Mouse (Mus musculus) macrophage (primary cell): ENCODE measurements around the gene Cpa4. TPM values are rescaled to one million over a fixed set of nuclear protein-coding genes. Genes with fewer than 3 reads are reported as not detected.

Source experiments
- H3K27ac ChIP-seq: fragments of 350-480 bp; formaldehyde crosslinking; 2 replicates; pipeline ENCODE4 v1.9.0; 2021
- H3K36me3 ChIP-seq: fragments of 350-480 bp; formaldehyde crosslinking; 2 replicates; pipeline ENCODE4 v1.9.0; 2021; ENCODE audit errors: inconsistent target
- H3K4me3 ChIP-seq: fragments of 350-480 bp; formaldehyde crosslinking; 2 replicates; pipeline ENCODE4 v1.9.0; 2021; ENCODE audit errors: inconsistent target
- H3K79me2 ChIP-seq: fragments of 350-480 bp; formaldehyde crosslinking; 2 replicates; pipeline ENCODE4 v1.9.0; 2021; ENCODE audit errors: inconsistent target
- WGBS: methylation state at CpG from one replicate; pipeline ENCODE4 v1.1.7; 2026; ENCODE audit warnings: inconsistent platforms; ENCODE audit not compliant: missing documents; 5-methylcytosine and 5-hydroxymethylcytosine counted together
- polyA plus RNA-seq: library from polyadenylated mRNA; stranded (reverse); fragments of 250-400 nt; gene quantifications from 3 replicates; pipeline ENCODE4 v1.2.4, GENCODE M21; 2018; ENCODE audit warnings: inconsistent platforms

Gene Cpa4
- polyA plus RNA-seq, 1 experiment from 2014 or later, result not detected

- 26% methylated on average over 17 of the region's 17 CpGs for WGBS
- H3K79me2 ChIP-seq, result no peaks in the 10 kb centered on the region
- H3K4me3 ChIP-seq, result peak overlapping the region; percentile 19
Measured at GRCm38 (mm10) chr6:30546571-30547273, 21.4 kb upstream of the Cpa4 start.

GRCm38 (mm10) chr6:30547274-30547645 is 20.9 kb upstream of the Cpa4 start:
- 0% methylated on average over 1 of the region's 17 CpGs for WGBS
- H3K4me3 ChIP-seq, result peak overlapping the region; percentile 19
- no peak overlapping the region for H3K27ac ChIP-seq

More at GRCm38 (mm10) chr6:30546571-30547273, 21.4 kb upstream of the Cpa4 start:
- Histone ChIP-seq H3K36me3 (no peaks in the 10 kb centered on the region), H3K27ac (no peak overlapping the region)

DNA sequence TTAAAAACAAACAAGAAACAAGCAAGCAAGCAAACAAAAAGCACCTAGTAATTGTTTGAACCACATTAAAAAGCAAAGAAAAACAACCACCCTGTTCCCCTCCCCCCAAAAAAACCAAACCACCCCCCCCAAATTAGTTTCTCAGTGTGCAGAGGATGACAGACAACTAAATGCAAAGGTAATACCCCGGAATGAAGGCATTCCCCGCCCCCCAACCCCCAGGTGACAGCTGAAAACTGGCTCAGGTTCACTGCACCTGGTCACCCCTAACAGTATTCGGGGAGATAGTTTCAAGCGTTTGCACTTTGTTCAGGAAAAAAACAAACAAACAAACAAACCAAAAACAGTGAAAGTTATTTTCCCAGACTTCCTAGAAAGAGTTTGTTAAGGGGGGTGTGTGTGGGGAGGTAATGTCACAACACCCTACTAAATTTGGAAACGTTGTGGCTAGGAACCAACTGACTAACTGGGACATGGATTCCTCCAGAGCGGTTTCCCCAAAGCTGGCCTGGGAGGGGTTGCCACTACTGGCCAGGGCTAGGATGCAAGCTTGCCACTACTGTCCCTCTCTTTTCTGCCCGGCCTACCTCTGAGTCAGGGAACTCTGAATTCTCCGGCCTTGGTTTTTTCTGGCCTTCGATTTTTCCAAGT is 20.4 kb upstream of the Cpa4 start:
- WGBS, result 36% methylated on average over 9 of the region's 9 CpGs
- H3K79me2 ChIP-seq, result no peaks in the 10 kb centered on the region
- H3K4me3 ChIP-seq, result no peak overlapping the region
- no peaks in the 10 kb centered on the region for H3K36me3 ChIP-seq
- H3K27ac ChIP-seq, result no peak overlapping the region

More at GRCm38 (mm10) chr6:30547274-30547645, 20.9 kb upstream of the Cpa4 start:
- Histone ChIP-seq H3K36me3 (no peaks in the 10 kb centered on the region), H3K79me2 (no peaks in the 10 kb centered on the region)

GRCm38 (mm10) chr6:30549231-30549761 is 18.9 kb upstream of the Cpa4 start:
- Histone ChIP-seq H3K27ac (no peak overlapping the region), H3K4me3 (no peak overlapping the region), H3K79me2 (no peaks in the 10 kb centered on the region), H3K36me3 (no peaks in the 10 kb centered on the region)
- 62% methylated on average over 15 of the region's 15 CpGs for WGBS

DNA sequence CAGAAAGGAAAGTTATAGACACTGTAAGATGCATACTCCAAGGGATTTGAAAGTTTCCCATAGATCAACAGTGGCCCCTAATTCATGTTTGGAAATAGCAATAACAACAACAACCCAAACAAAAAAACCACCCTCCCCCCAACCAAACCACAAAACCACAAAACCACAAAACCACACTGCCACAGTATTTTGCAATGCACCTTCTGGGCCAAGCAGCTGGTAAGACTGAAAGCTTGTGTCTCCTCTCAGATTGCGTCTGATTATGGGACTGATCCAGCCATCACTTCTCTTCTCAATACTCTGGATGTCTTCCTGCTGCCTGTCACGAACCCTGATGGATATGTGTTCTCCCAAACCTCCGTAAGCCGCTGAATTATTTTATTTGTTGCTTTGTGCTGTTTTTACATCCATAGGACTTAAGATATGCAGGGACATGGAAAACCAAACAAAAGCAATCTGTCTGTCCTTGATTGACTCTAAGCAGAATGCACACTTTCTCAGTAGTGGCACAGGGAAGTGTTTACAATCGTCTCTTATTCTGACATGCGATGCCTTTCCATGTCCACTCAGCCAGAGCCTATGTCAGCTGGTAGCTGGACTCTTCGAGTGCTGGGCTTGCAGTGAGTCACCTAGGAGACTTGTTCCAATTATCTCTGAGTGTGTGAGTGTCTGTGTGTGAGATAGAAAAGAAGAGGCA is 17.5 kb upstream of the Cpa4 start:
- Histone ChIP-seq H3K27ac (no peak overlapping the region), H3K4me3 (no peak overlapping the region), H3K79me2 (no peaks in the 10 kb centered on the region), H3K36me3 (no peaks in the 10 kb centered on the region)
- whole genome bisulfite sequencing, result 54% methylated on average over 7 of the region's 7 CpGs

DNA sequence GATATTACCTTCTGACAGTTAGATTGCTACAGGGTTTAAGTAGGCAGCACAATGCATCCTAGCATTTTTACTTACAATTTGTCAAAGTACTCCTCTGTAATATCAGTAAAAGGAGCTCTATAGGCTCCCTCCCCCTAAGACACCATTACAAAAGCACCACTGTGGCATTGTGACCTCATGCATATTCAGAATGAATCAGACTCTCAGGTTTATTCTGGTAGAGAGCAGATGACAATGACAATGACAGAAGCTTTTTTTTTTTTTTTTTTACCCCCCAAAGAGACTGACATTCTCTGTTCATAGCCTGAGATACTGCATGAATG is 17.0 kb upstream of the Cpa4 start:
- H3K27ac ChIP-seq, result no peak overlapping the region
- no peak overlapping the region for H3K4me3 ChIP-seq
- no peaks in the 10 kb centered on the region for H3K36me3 ChIP-seq
- H3K79me2 ChIP-seq, result no peaks in the 10 kb centered on the region

- WGBS, result 40% methylated on average over 22 of the region's 23 CpGs
- no peak overlapping the region for H3K4me3 ChIP-seq
- H3K36me3 ChIP-seq, result no peaks in the 10 kb centered on the region
Measured at GRCm38 (mm10) chr6:30551644-30552580, 16.3 kb upstream of the Cpa4 start.

GRCm38 (mm10) chr6:30552628-30553027 is 15.5 kb upstream of the Cpa4 start:
- no peaks in the 10 kb centered on the region for H3K79me2 ChIP-seq
- WGBS, result 21% methylated on average over 6 of the region's 6 CpGs
- H3K36me3 ChIP-seq, result no peaks in the 10 kb centered on the region
- H3K4me3 ChIP-seq, result no peak overlapping the region
- no peak overlapping the region for H3K27ac ChIP-seq

More at GRCm38 (mm10) chr6:30551644-30552580, 16.3 kb upstream of the Cpa4 start:
- Histone ChIP-seq H3K79me2 (no peaks in the 10 kb centered on the region), H3K27ac (no peak overlapping the region)

- Histone ChIP-seq H3K79me2 (no peaks in the 10 kb centered on the region), H3K36me3 (no peaks in the 10 kb centered on the region), H3K4me3 (no peak overlapping the region), H3K27ac (no peak overlapping the region)
- WGBS, result 93% methylated on average over 7 of the region's 7 CpGs
Measured at GRCm38 (mm10) chr6:30553381-30554010, 14.7 kb upstream of the Cpa4 start.

GRCm38 (mm10) chr6:30554092-30554491 is 14.1 kb upstream of the Cpa4 start:
- Histone ChIP-seq H3K27ac (no peak overlapping the region), H3K79me2 (no peaks in the 10 kb centered on the region), H3K4me3 (no peak overlapping the region), H3K36me3 (no peaks in the 10 kb centered on the region)
- 84% methylated on average over 5 of the region's 5 CpGs for WGBS

GRCm38 (mm10) chr6:30554621-30555170 is 13.5 kb upstream of the Cpa4 start:
- no peak overlapping the region for H3K4me3 ChIP-seq
- H3K36me3 ChIP-seq, result no peaks in the 10 kb centered on the region
- H3K79me2 ChIP-seq, result no peaks in the 10 kb centered on the region
- 98% methylated on average over 5 of the region's 5 CpGs for WGBS
- H3K27ac ChIP-seq, result no peak overlapping the region

DNA sequence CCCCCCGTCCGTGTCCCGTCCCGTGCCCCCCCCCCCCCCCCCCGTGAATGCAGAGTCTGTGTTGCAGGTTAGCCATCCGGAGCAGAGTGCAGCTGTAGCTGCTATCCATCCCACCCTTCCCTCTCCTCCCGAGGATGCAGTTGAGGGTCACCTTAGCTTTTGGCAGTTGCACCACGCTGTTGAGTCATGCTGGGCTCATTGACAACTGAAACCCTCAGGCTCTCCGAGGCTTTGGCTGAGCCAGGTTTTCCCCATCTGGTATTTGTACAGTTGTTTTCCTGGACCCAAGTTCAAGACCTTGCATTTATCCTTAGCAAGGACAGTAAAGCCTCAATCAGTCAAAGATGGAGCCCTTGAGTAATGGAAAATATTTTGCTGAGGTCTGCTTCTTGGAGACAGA is 12.1 kb upstream of the Cpa4 start:
- Histone ChIP-seq H3K79me2 (no peaks in the 10 kb centered on the region), H3K4me3 (no peak overlapping the region), H3K36me3 (no peaks in the 10 kb centered on the region), H3K27ac (no peak overlapping the region)
- WGBS, result 23% methylated on average over 8 of the region's 9 CpGs

- Histone ChIP-seq H3K4me3 (no peak overlapping the region), H3K79me2 (no peaks in the 10 kb centered on the region), H3K36me3 (no peaks in the 10 kb centered on the region), H3K27ac (no peak overlapping the region)
- 94% methylated on average over 1 of the region's 1 CpGs for WGBS
Measured at GRCm38 (mm10) chr6:30559726-30560125, 8.4 kb upstream of the Cpa4 start.

DNA sequence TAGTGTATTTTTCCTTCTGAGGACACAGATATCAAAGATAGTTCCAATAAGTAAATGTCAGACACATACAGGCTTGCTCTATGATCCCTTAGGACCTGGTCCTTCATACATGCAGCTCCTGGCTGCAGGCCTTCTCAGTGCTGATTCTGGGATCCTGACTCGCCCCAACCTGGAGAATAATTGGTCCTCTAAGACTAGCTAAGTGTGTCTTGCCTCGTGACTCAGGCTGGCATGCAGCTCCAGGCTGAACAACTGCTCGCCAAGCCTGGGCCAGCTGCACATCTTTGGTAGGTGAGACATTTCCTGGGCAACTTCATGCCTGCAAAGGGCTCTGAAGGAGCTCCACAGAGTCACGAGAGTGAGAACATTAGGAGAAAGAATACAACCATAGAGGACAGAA is 6.0 kb upstream of the Cpa4 start:
- H3K36me3 ChIP-seq, result no peaks in the 10 kb centered on the region
- WGBS, result 85% methylated on average over 4 of the region's 4 CpGs
- no peaks in the 10 kb centered on the region for H3K79me2 ChIP-seq
- H3K27ac ChIP-seq, result no peak overlapping the region
- no peak overlapping the region for H3K4me3 ChIP-seq
